Comparison of ENCODE assay signal across 19 mouse cellular contexts in the genomic region with DNA sequence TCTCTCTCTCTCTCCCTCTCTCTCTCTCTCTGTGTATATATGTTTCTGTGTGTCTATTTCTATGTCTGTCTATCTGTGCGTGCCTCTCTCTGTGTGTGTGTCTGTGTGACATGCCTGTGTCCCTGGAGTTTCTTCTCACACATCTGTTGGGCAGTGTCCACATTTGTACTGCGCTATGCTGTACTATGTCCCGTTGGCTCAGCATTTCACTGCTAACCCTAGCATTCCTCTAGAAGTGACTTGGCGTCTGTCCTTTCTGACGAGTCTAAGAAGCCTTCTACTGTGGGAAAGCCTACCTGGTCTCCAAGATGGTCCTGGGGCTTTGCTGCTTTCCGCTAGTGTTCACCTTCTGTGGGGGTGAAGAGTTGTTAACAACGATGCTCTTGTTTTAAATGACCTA.
DNase-seq lines count a peak whose midpoint lies in the region; ATAC-seq and TF ChIP-seq lines count a peak whose summit lies in the region.
"Had no signal": no experiment of that assay in that cellular context is flagged by ENCODE, and none has a peak within 500 bp of the region (broad histone marks: within the 10 kb centered on the region; RNA-seq: fewer than 3 reads in every experiment).

No protein-coding gene starts in this region.

- H3K36me3 ChIP-seq in liver, adult 2 months (ENCODE audit: control insufficient read depth, insufficient read depth, low read length): no peaks in the 10 kb centered on the region
- no peaks in the 10 kb centered on the region for H3K36me3 ChIP-seq in liver, embryonic 11.5 days (ENCODE audit: control insufficient read depth, insufficient read depth, low read length)
- no peaks in the 10 kb centered on the region for H3K36me3 ChIP-seq in heart, embryonic 12.5 days
- H3K36me3 ChIP-seq: embryonic facial prominence, embryonic 13.5 days; forebrain, embryonic 12.5 days; heart, embryonic 13.5 days; hindbrain, embryonic 13.5 days had no signal

- H3K9me3 ChIP-seq in liver, embryonic 11.5 days (ENCODE audit: control insufficient read depth, low read length): no peaks in the 10 kb centered on the region
- H3K9me3 ChIP-seq in heart, embryonic 12.5 days (replicated peaks): no peaks in the 10 kb centered on the region
- H3K9me3 ChIP-seq: embryonic facial prominence, embryonic 13.5 days; forebrain, embryonic 12.5 days; heart, embryonic 13.5 days; hindbrain, embryonic 13.5 days had no signal

- no peak for ATAC-seq in liver, embryonic 11.5 days (replicated peaks; ENCODE audit: low FRiP score)
- ATAC-seq in heart, embryonic 12.5 days (ENCODE audit: insufficient number of reproducible peaks, low FRiP score): no peak
- ATAC-seq: forebrain, embryonic 16.5 days had no signal

- H3K79me2 ChIP-seq in liver, adult 2 months (ENCODE audit: control insufficient read depth, insufficient read depth, low read length): no peaks in the 10 kb centered on the region

- DNase-seq in kidney, adult 11 months: peak; percentile 30
- DNase-seq in kidney, postnatal 10 days: no peak
- peak; percentile 73 for DNase-seq in liver, adult 2 months (ENCODE audit: extremely low read depth, low read depth, low spot score)
- DNase-seq in liver, embryonic 11.5 days (ENCODE audit: low spot score): no peak
- DNase-seq in kidney, postnatal 14 days: peak; percentile 17
- DNase-seq in yolk sac, embryonic 10.5 days (ENCODE audit: low spot score): peak; percentile 32
- no peak for DNase-seq in embryo, embryonic 10.5 days (ENCODE audit: low spot score)
- DNase-seq: adrenal gland, postnatal 10 days; cerebellum, adult 11 months; cerebellum, adult 8-10 months; cerebellum, postnatal 14 days; gastrocnemius, postnatal 14 days; heart, postnatal 36 days had no signal

- WGBS in liver, adult 2 months: 88% methylated on average over 7 of the region's 7 CpGs
- WGBS in liver, embryonic 11.5 days: 83% methylated on average over 7 of the region's 7 CpGs
- WGBS in heart, embryonic 12.5 days: 84% methylated on average over 7 of the region's 7 CpGs

- H3K27ac ChIP-seq in liver, adult 2 months (replicated peaks; ENCODE audit: insufficient read depth, low read depth, low read length): no peak overlapping the region
- H3K27ac ChIP-seq in liver, embryonic 11.5 days (ENCODE audit: low read depth, low read length): no peak overlapping the region
- H3K27ac ChIP-seq in heart, embryonic 12.5 days (ENCODE audit: poor library complexity, severe bottlenecking): no peak overlapping the region
- H3K27ac ChIP-seq: embryonic facial prominence, embryonic 13.5 days; forebrain, embryonic 12.5 days; heart, embryonic 13.5 days; hindbrain, embryonic 13.5 days had no signal

- no peak overlapping the region for H3K4me3 ChIP-seq in liver, adult 2 months (ENCODE audit: insufficient read depth, low read depth, low read length)
- H3K4me3 ChIP-seq in liver, embryonic 11.5 days (ENCODE audit: low read depth, low read length): no peak overlapping the region
- H3K4me3 ChIP-seq in heart, embryonic 12.5 days: no peak overlapping the region
- H3K4me3 ChIP-seq: embryonic facial prominence, embryonic 13.5 days; forebrain, embryonic 12.5 days; heart, embryonic 13.5 days; hindbrain, embryonic 13.5 days had no signal

- peaks cover 4% of the 10 kb centered on the region; the same call in 1 of the 2 replicates for H3K4me1 ChIP-seq in liver, adult 2 months (ENCODE audit: control insufficient read depth, insufficient read depth, low read length)
- H3K4me1 ChIP-seq in liver, embryonic 11.5 days (replicated peaks; ENCODE audit: control insufficient read depth, insufficient read depth, low read length): no peaks in the 10 kb centered on the region
- H3K4me1 ChIP-seq in heart, embryonic 12.5 days (replicated peaks): no peaks in the 10 kb centered on the region
- H3K4me1 ChIP-seq: heart, embryonic 13.5 days had no signal

- H3K9ac ChIP-seq in liver, adult 2 months (ENCODE audit: low read depth, low read length): no peak overlapping the region
- no peak overlapping the region for H3K9ac ChIP-seq in liver, embryonic 11.5 days (ENCODE audit: low read depth, low read length)
- no peak overlapping the region for H3K9ac ChIP-seq in heart, embryonic 12.5 days
- H3K9ac ChIP-seq: forebrain, embryonic 12.5 days; heart, embryonic 13.5 days; hindbrain, embryonic 13.5 days had no signal

- TF ChIP-seq CTCF in liver, adult 2 months (IDR thresholded peaks at IDR 0.05; ENCODE audit: low read depth, low read length): no peak

- TF ChIP-seq POLR2A in liver, adult 2 months (IDR thresholded peaks at IDR 0.05; ENCODE audit: extremely low read depth, insufficient read depth, low read length): no peak

- no peak overlapping the region for H3K4me2 ChIP-seq in liver, embryonic 11.5 days
- H3K4me2 ChIP-seq in heart, embryonic 12.5 days: no peak overlapping the region
- H3K4me2 ChIP-seq: embryonic facial prominence, embryonic 13.5 days; heart, embryonic 13.5 days had no signal

- H3K27me3 ChIP-seq in liver, adult 2 months (ENCODE audit: control insufficient read depth, insufficient read depth, low read length): no peaks in the 10 kb centered on the region
- H3K27me3 ChIP-seq in liver, embryonic 11.5 days (replicated peaks; ENCODE audit: control insufficient read depth, insufficient read depth, low read length): no peaks in the 10 kb centered on the region
- H3K27me3 ChIP-seq in heart, embryonic 12.5 days (replicated peaks): no peaks in the 10 kb centered on the region
- H3K27me3 ChIP-seq: embryonic facial prominence, embryonic 13.5 days; heart, embryonic 13.5 days; hindbrain, embryonic 13.5 days had no signal

Comparison
In these comparisons a context has a peak if more than half of its experiments do, and no peak if none do; other contexts are left out.
1. DNase-seq: peak in kidney, adult 11 months (single experiment), liver, adult 2 months (single experiment), kidney, postnatal 14 days (single experiment) and yolk sac, embryonic 10.5 days (single experiment); none in kidney, postnatal 10 days (single experiment), liver, embryonic 11.5 days (single experiment) and embryo, embryonic 10.5 days (single experiment).